ENCODE assay signal across 21 mouse cellular contexts in the genomic region with DNA sequence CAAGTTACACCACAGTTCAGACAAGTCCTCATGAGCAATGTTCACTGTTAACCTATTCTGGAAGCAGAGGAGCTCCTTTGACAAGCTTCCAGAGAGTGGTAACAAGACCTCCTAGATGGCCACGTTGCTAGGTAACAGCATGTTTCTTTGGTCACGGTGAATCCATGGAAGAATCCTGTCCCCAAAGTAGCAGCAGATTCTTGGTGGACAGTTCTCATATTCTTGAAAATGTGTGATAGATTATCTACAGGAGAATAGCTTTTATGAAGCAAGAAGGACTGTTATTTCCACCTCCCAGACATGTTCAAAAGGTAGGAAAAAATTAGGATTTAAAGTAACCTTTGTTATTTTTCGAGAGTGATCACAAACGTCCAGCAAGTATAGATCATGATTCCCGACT. TPM values are rescaled to one million over a fixed set of nuclear protein-coding genes. Genes with fewer than 3 reads are reported as not detected.
"Had no signal": no experiment of that assay in that cellular context is flagged by ENCODE, and none has a peak within 500 bp of the region (broad histone marks: within the 10 kb centered on the region; RNA-seq: fewer than 3 reads in every experiment).

A gene (plus strand): TSS at position 301 of the 400 bp plus-strand sequence.

- DNase-seq: kidney, postnatal 10 days; kidney, postnatal 4 days; left cerebral cortex, postnatal 4 days; lung, adult 18-20 months; retina, postnatal 1 day; right cerebral cortex, postnatal 4 days; thymus, adult 2 months; thymus, postnatal 25 days had no signal

- H3K9ac ChIP-seq: limb, embryonic 13.5 days; liver, embryonic 14.5 days; midbrain, embryonic 15.5 days; neural tube, embryonic 13.5 days; stomach, embryonic 15.5 days had no signal

- H3K4me2 ChIP-seq: limb, embryonic 13.5 days; midbrain, embryonic 15.5 days; neural tube, embryonic 13.5 days; stomach, embryonic 15.5 days had no signal

- H3K36me3 ChIP-seq: limb, embryonic 13.5 days; midbrain, embryonic 10.5 days; midbrain, embryonic 15.5 days; neural tube, embryonic 13.5 days; stomach, embryonic 15.5 days had no signal

- H3K27ac ChIP-seq: layer of hippocampus, adult 2 months; limb, embryonic 13.5 days; liver, embryonic 14.5 days; midbrain, embryonic 10.5 days; midbrain, embryonic 15.5 days; neural tube, embryonic 13.5 days; stomach, embryonic 15.5 days had no signal

- H3K4me1 ChIP-seq: limb, embryonic 13.5 days; midbrain, embryonic 10.5 days; midbrain, embryonic 15.5 days; neural tube, embryonic 13.5 days; stomach, embryonic 15.5 days had no signal

- H3K27me3 ChIP-seq: limb, embryonic 13.5 days; midbrain, embryonic 15.5 days; neural tube, embryonic 13.5 days; stomach, embryonic 15.5 days had no signal

- ATAC-seq: midbrain, embryonic 15.5 days had no signal

- H3K4me3 ChIP-seq: layer of hippocampus, adult 2 months; limb, embryonic 13.5 days; midbrain, embryonic 10.5 days; midbrain, embryonic 15.5 days; neural tube, embryonic 13.5 days; stomach, embryonic 15.5 days had no signal

- H3K9me3 ChIP-seq: limb, embryonic 13.5 days; midbrain, embryonic 10.5 days; midbrain, embryonic 15.5 days; neural tube, embryonic 13.5 days; stomach, embryonic 15.5 days had no signal

RNA-seq across cellular contexts. Expression of the gene that starts here (rescaled TPM):
- total RNA-seq: layer of hippocampus, adult 2 months; layer of hippocampus, postnatal 10 days; left cerebral cortex, postnatal 4 days; liver, adult 2 months had no signal
- polyA plus RNA-seq: limb, embryonic 13.5 days; liver, adult 2 months; liver, embryonic 14.5 days; lung, embryonic 16.5 days; midbrain, embryonic 10.5 days; midbrain, embryonic 15.5 days; neural tube, embryonic 13.5 days; spleen, adult 2 months; stomach, embryonic 15.5 days; testis, adult 2 months; thymus, adult 2 months; urinary bladder, adult 2 months had no signal
